21 mouse cellular contexts compared by ENCODE assay signal in the genomic region with DNA sequence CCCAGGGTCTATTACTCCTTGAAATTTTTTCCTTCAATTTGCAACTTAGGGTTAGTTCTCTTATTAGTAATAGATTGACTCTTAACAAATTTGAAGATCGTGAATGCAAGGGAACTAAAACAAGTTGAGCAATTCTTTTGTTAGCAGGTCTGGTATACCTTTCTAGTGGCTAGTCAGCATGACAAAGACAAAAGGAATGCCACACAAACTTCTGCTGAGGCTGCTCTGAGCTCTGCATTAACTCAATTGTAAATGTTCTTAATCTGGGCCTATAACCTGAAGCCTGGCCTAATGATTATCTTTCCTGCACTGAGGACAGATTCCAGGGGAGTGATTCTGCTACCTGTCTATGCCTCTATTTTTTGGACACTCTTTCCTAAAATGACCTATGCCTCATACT. TPM values are rescaled to one million over a fixed set of nuclear protein-coding genes. Genes with fewer than 3 reads are reported as not detected.
DNase-seq lines count a peak whose midpoint lies in the region; ATAC-seq lines count a peak whose summit lies in the region.
"Had no signal": no experiment of that assay in that cellular context is flagged by ENCODE, and none has a peak within 500 bp of the region (broad histone marks: within the 10 kb centered on the region; RNA-seq: fewer than 3 reads in every experiment).

No protein-coding gene starts in this region.

- peak; percentile 52 for DNase-seq in ES-CJ7 (ENCODE audit: low read depth, low spot score)
- peak; percentile 86 for DNase-seq in R1 (ENCODE audit: low read depth, low spot score)
- DNase-seq in left cerebral cortex, adult 18-20 months (ENCODE audit: low spot score in 2 of 2): no peak
- DNase-seq: adrenal gland, adult 2 months; adrenal gland, adult 8-10 months; adrenal gland, postnatal 10 days; adrenal gland, postnatal 14 days; adrenal gland, postnatal 25 days; adrenal gland, postnatal 36 days; B cell, adult 2 months; cerebellum, adult 11 months; cerebellum, adult 11-12 months; cerebellum, adult 18-20 months; cerebellum, adult 2 months; cerebellum, adult 8-10 months had no signal

- no peak for ATAC-seq in granulocyte monocyte progenitor cell, adult 5-6 weeks (replicated peaks; ENCODE audit: poor library complexity, severe bottlenecking)
- ATAC-seq: activated CD4-positive, CD25-positive, alpha-beta regulatory T cell, adult 4 months; CD4-positive, CD25-positive, alpha-beta regulatory T cell, adult 4 months; Patski had no signal

RNA-seq across cellular contexts. Expression of gene Tmem17, which starts 12.7 kb away (rescaled TPM):
- total RNA-seq in left cerebral cortex, adult 18-20 months (2021): 1 to 10 TPM; 5.6 to 6.1 TPM
- total RNA-seq in granulocyte monocyte progenitor cell, adult 5-6 weeks (2014; fragmentation: Nextera tagmentation): 2.7 and 5.1 TPM in 2 replicates
- total RNA-seq in granulocyte monocyte progenitor cell, adult 5-6 weeks (2017): 3.1 and 4.4 TPM in 2 replicates
- total RNA-seq: G1E, MEL had no signal

Comparison
In these comparisons a context has a peak if more than half of its experiments do, and no peak if none do; other contexts are left out.
1. DNase-seq: peak in ES-CJ7 (single experiment) and R1 (single experiment); none in left cerebral cortex, adult 18-20 months (0 of 2).